Mouse (Mus musculus) cortical plate, adult 2 months (tissue): Measurements from ENCODE around the gene Tnfsf4.

Experiments used
- CTCF ChIP-seq: fragments of 200-500 bp; IDR thresholded peaks from 2 replicates; pipeline ENCODE4 v1.5.1; 2011; ENCODE audit warnings: mild to moderate bottlenecking, control low read depth, low read length; ENCODE audit not compliant: insufficient read depth; ENCODE audit errors: extremely low read depth
- POLR2A ChIP-seq: fragments of 200-500 bp; IDR thresholded peaks from 2 replicates; pipeline ENCODE4 v1.6.1; 2011; ENCODE audit warnings: mild to moderate bottlenecking, low read length, control low read depth; ENCODE audit not compliant: insufficient read depth; ENCODE audit errors: extremely low read depth

- no peak for TF ChIP-seq POLR2A
- no peak for TF ChIP-seq CTCF
Measured at GRCm38 (mm10) chr1:161426277-161427056, 31.3 kb downstream of the Tnfsf4 start.
